ENCODE assay signal across 27 mouse cellular contexts in genomic region chr5:65897731-65898130, GRCm38 (mm10). TPM values are rescaled to one million over a fixed set of nuclear protein-coding genes. Genes with fewer than 3 reads are reported as not detected.
DNase-seq lines count a peak whose midpoint lies in the region; ATAC-seq and TF ChIP-seq lines count a peak whose summit lies in the region.
"Had no signal": no experiment of that assay in that cellular context is flagged by ENCODE, and none has a peak within 500 bp of the region (broad histone marks: within the 10 kb centered on the region; RNA-seq: fewer than 3 reads in every experiment).

No protein-coding gene starts in this region.

- no peaks in the 10 kb centered on the region for H3K27me3 ChIP-seq in thymus, adult 2 months (ENCODE audit: control insufficient read depth, insufficient read depth, low read length)
- H3K27me3 ChIP-seq: CH12.LX; embryonic facial prominence, embryonic 15.5 days; heart, embryonic 13.5 days; hindbrain, embryonic 13.5 days had no signal

- no peak for DNase-seq in thymus, adult 2 months
- no peak for DNase-seq in thymus, postnatal 36 days
- peak; percentile 79 for DNase-seq in CD4-positive, CD25-positive, alpha-beta regulatory T cell, adult 2 months (ENCODE audit: low read depth, low spot score)
- no peak for DNase-seq in gastrocnemius, adult 18-20 months (ENCODE audit: low spot score)
- DNase-seq in urinary bladder, postnatal 36 days (ENCODE audit: low spot score in 2 of 2) = no peak
- DNase-seq: adrenal gland, postnatal 10 days; cerebellum, adult 11 months; cerebellum, adult 8-10 months; cerebellum, postnatal 14 days; embryo, embryonic 11 days; forebrain, postnatal 0 days; gastrocnemius, adult 2 months; gastrocnemius, postnatal 25 days had no signal

- 35% methylated on average over 2 of the region's 2 CpGs for WGBS in thymus, adult 2 months

- H3K4me3 ChIP-seq in thymus, adult 2 months (ENCODE audit: control insufficient read depth, insufficient read depth, low read length) = no peak overlapping the region
- H3K4me3 ChIP-seq: embryonic facial prominence, embryonic 15.5 days; gastrocnemius, adult 2 months; heart, embryonic 13.5 days; hindbrain, embryonic 13.5 days had no signal

- peaks cover 35% of the 10 kb centered on the region for H3K36me3 ChIP-seq in thymus, adult 2 months (ENCODE audit: control insufficient read depth, insufficient read depth, low read length)
- H3K36me3 ChIP-seq: embryonic facial prominence, embryonic 15.5 days; heart, embryonic 13.5 days; hindbrain, embryonic 13.5 days had no signal

- H3K4me1 ChIP-seq in thymus, adult 2 months (replicated peaks; ENCODE audit: control insufficient read depth, insufficient read depth, low read length) = peaks cover 62% of the 10 kb centered on the region
- H3K4me1 ChIP-seq: hindbrain, embryonic 13.5 days had no signal

- TF ChIP-seq POLR2A in thymus, adult 2 months (IDR thresholded peaks at IDR 0.05; ENCODE audit: control insufficient read depth, extremely low read depth, insufficient read depth, low read length, poor library complexity) = no peak

- no peak for TF ChIP-seq CTCF in thymus, adult 2 months (IDR thresholded peaks at IDR 0.05; ENCODE audit: borderline replicate concordance, control insufficient read depth, extremely low read depth, insufficient read depth, low read length, poor library complexity)

- ATAC-seq in activated CD4-positive, CD25-positive, alpha-beta regulatory T cell, adult 4 months = peak; percentile 51
- ATAC-seq in erythroblast, adult 5-6 weeks (replicated peaks; ENCODE audit: low FRiP score, poor library complexity, severe bottlenecking) = no peak
- ATAC-seq: forebrain, postnatal 0 days; hindbrain, postnatal 0 days; intestine, embryonic 16.5 days had no signal

- H3K27ac ChIP-seq in thymus, adult 2 months (ENCODE audit: control insufficient read depth, insufficient read depth, low read length) = peak overlapping the region; percentile 74; the same call in 1 of the 2 replicates
- H3K27ac ChIP-seq: embryonic facial prominence, embryonic 15.5 days; gastrocnemius, adult 2 months; hindbrain, embryonic 13.5 days; hindbrain, postnatal 0 days had no signal

RNA-seq across cellular contexts. Expression of gene Rhoh, which starts 36.7 kb away (rescaled TPM):
- polyA plus RNA-seq in thymus, adult 2 months (2012; rRNA removed) = 132 and 135 TPM in 2 replicates
- 100 to 1,000 TPM; 233 to 235 TPM for polyA plus RNA-seq in activated CD4-positive, CD25-positive, alpha-beta regulatory T cell, adult 4 months (2017; shearing (Covaris generic))
- total RNA-seq in gastrocnemius, adult 18-20 months (2021) = under 1 TPM; 0.23 to 0.26 TPM
- total RNA-seq in erythroblast, adult 5-6 weeks (2015; ENCODE audit: low replicate concordance) = 2.1 and 2.5 TPM in 2 replicates
- total RNA-seq in erythroblast, adult 5-6 weeks (2017; ENCODE audit: low replicate concordance) = 1.0 and 3.3 TPM in 2 replicates

RNA-seq across cellular contexts. Expression of gene Chrna9, which starts 37.0 kb away (rescaled TPM):
- polyA plus RNA-seq in thymus, adult 2 months (2012; rRNA removed) = 212 and 251 TPM in 2 replicates
- 1 to 10 TPM in 1 of 2 experiments, not detected in 1; 1.5 TPM for polyA plus RNA-seq in activated CD4-positive, CD25-positive, alpha-beta regulatory T cell, adult 4 months (2017; shearing (Covaris generic))
- total RNA-seq in gastrocnemius, adult 18-20 months (2021) = 1 to 10 TPM; 1.9 to 8.2 TPM
- not detected in 2 replicates for total RNA-seq in erythroblast, adult 5-6 weeks (2015; ENCODE audit: low replicate concordance)
- total RNA-seq in erythroblast, adult 5-6 weeks (2017; ENCODE audit: low replicate concordance) = not detected in 2 replicates
- total RNA-seq: CH12.LX; common myeloid progenitor, adult 5-6 weeks; granulocyte monocyte progenitor cell, adult 5-6 weeks; hematopoietic stem cell, adult 5-6 weeks; hindbrain, postnatal 0 days had no signal
- polyA plus RNA-seq: brain, embryonic 14.5 days; embryonic facial prominence, embryonic 15.5 days; forebrain, embryonic 11.5 days; forebrain, postnatal 0 days; heart, embryonic 13.5 days; heart, postnatal 0 days; hindbrain, embryonic 13.5 days; hindbrain, postnatal 0 days; intestine, embryonic 16.5 days had no signal
